Mouse (Mus musculus): ENCODE data around the gene Hist1h2ab. TPM values are rescaled to one million over a fixed set of nuclear protein-coding genes. Genes with fewer than 3 reads are reported as not detected.
"Not testable (repeated sequence)": the region's sequence is repeated elsewhere in the genome, so short reads cannot be mapped to it uniquely, and the experiment has no call there.

Gene Hist1h2ab
- polyA plus RNA-seq, 1 experiment from 2014 or later: 18.1 TPM

DNA sequence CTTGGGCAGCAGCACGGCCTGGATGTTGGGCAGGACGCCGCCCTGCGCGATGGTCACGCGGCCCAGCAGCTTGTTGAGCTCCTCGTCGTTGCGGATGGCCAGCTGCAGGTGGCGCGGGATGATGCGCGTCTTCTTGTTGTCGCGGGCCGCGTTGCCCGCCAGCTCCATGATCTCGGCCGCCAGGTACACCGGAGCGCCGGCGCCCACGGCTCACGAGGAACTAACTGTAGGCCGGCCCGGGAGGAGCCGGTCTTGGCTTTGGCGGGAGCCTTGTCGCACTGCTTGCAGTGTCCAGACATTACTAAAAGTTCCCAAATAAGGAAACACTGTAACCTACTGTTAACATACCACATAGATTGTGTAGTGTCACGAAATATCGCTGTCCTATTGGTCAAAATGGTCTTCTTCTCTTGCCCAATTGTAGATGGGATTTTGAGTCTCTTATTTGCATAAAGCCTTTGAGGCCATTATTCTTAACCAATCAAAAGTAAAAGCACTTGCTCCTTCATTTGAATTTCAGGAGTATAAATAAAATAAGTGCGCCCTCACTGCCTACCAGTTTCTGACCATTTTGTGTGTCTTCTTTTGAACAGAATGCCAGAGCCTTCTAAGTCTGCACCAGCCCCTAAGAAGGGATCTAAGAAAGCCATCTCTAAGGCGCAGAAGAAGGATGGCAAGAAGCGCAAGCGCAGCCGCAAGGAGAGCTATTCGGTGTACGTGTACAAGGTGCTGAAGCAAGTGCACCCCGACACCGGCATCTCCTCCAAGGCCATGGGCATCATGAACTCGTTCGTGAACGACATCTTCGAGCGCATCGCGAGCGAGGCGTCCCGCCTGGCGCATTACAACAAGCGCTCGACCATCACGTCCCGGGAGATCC, 4.5 kb upstream of the Hist1h2ab start, which contains the start of gene Hist1h2bb:
Gene Hist1h2bb (plus strand): TSS at position 534 of the 880 bp plus-strand sequence.
- Histone ChIP-seq H3K27ac (ENCODE audit: low read depth, low read length) (peak within 1 kb of the TSS; percentile 100), H3K4me2 (peak within 1 kb of the TSS; percentile 71), H3K9ac (ENCODE audit: low read depth, low read length) (peak within 1 kb of the TSS; percentile 80), H3K4me3 (ENCODE audit: low read depth, low read length) (peak within 1 kb of the TSS; percentile 37)
- ATAC-seq (replicated peaks; ENCODE audit: insufficient number of reproducible peaks, low FRiP score, low TSS enrichment): peak; percentile 88
- H3K4me1 ChIP-seq (ENCODE audit: control insufficient read depth, insufficient read depth, low read length); H3K9me3 ChIP-seq (replicated peaks; ENCODE audit: control insufficient read depth, low read length); H3K36me3 ChIP-seq (ENCODE audit: control insufficient read depth, insufficient read depth, low read length); H3K27me3 ChIP-seq (ENCODE audit: control insufficient read depth, insufficient read depth, low read length): not testable (repeated sequence)
- WGBS (ENCODE audit: insufficient replicate concordance): under 1% methylated on average over 39 of the region's 58 CpGs

DNA sequence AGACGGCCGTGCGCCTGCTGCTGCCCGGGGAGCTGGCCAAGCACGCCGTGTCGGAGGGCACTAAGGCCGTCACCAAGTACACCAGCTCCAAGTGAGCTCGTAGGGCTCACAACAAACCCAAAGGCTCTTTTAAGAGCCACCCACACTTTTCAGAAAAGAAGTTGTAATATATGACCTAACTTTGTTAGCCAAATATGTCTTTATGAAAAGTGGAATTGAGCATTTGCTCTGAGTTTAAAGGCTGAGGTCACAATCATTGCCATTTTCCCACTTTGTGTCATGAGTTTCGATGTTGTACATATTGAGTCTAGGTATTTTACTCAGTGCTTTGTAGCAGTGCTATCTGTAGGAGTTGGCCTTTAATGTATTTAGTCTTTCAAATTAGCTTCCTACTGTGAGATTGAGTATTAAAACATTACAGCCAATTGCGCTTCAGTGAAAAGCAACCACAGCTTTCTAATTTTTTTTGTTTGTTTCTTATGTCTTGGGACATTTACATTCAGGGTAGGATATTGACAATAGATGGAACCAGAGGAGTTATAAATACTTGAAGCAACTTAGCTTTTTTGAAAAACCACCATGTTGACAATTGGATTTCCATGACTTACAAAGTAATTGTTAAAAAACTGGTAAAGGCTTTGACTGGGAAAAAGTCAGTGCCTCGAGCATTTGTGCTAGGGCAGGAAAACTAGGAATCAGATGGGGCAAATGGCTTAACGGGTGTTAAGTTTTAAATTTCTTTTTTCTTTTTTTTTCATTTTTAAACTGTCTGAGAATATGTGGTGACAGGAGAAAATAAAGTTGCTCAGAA, 3.6 kb upstream of the Hist1h2ab start:
- Histone ChIP-seq H3K4me1 (ENCODE audit: control insufficient read depth, insufficient read depth, low read length) (peaks cover 5% of the 10 kb centered on the region), H3K36me3 (ENCODE audit: control insufficient read depth, insufficient read depth, low read length) (no peaks in the 10 kb centered on the region), H3K4me2 (peak overlapping the region; percentile 71), H3K9ac (ENCODE audit: low read depth, low read length) (peak overlapping the region; percentile 80), H3K9me3 (replicated peaks; ENCODE audit: control insufficient read depth, low read length) (no peaks in the 10 kb centered on the region), H3K4me3 (ENCODE audit: low read depth, low read length) (peak overlapping the region; percentile 37), H3K27me3 (ENCODE audit: control insufficient read depth, insufficient read depth, low read length) (no peaks in the 10 kb centered on the region), H3K27ac (ENCODE audit: low read depth, low read length) (peak overlapping the region; percentile 100)
- no peak for ATAC-seq (replicated peaks; ENCODE audit: insufficient number of reproducible peaks, low FRiP score, low TSS enrichment)
- WGBS (ENCODE audit: insufficient replicate concordance): 5% methylated on average over 10 of the region's 13 CpGs

GRCm38 (mm10) chr13:23747892-23748288, 3.0 kb upstream of the Hist1h2ab start:
- Histone ChIP-seq H3K4me2 (peak overlapping the region; percentile 71), H3K4me3 (ENCODE audit: low read depth, low read length) (no peak overlapping the region), H3K36me3 (ENCODE audit: control insufficient read depth, insufficient read depth, low read length) (no peaks in the 10 kb centered on the region), H3K9ac (ENCODE audit: low read depth, low read length) (peak overlapping the region; percentile 70), H3K4me1 (ENCODE audit: control insufficient read depth, insufficient read depth, low read length) (peaks cover 5% of the 10 kb centered on the region), H3K27me3 (ENCODE audit: control insufficient read depth, insufficient read depth, low read length) (no peaks in the 10 kb centered on the region), H3K9me3 (replicated peaks; ENCODE audit: control insufficient read depth, low read length) (no peaks in the 10 kb centered on the region), H3K27ac (ENCODE audit: low read depth, low read length) (peak overlapping the region; percentile 100)
- no peak for ATAC-seq (replicated peaks; ENCODE audit: insufficient number of reproducible peaks, low FRiP score, low TSS enrichment)
- WGBS (ENCODE audit: insufficient replicate concordance): 12% methylated on average over 4 of the region's 4 CpGs

- peak overlapping the region; percentile 46; the same call in 1 of the 2 replicates for H3K27ac ChIP-seq (ENCODE audit: low read depth, low read length)
- no peaks in the 10 kb centered on the region for H3K9me3 ChIP-seq (replicated peaks; ENCODE audit: control insufficient read depth, low read length)
- H3K27me3 ChIP-seq (ENCODE audit: control insufficient read depth, insufficient read depth, low read length): no peaks in the 10 kb centered on the region
- no peak overlapping the region for H3K4me2 ChIP-seq
- H3K9ac ChIP-seq (ENCODE audit: low read depth, low read length): no peak overlapping the region
- WGBS (ENCODE audit: insufficient replicate concordance): 87% methylated on average over 5 of the region's 5 CpGs
- no peak overlapping the region for H3K4me3 ChIP-seq (ENCODE audit: low read depth, low read length)
- no peaks in the 10 kb centered on the region for H3K36me3 ChIP-seq (ENCODE audit: control insufficient read depth, insufficient read depth, low read length)
- ATAC-seq (replicated peaks; ENCODE audit: insufficient number of reproducible peaks, low FRiP score, low TSS enrichment): no peak
- H3K4me1 ChIP-seq (ENCODE audit: control insufficient read depth, insufficient read depth, low read length): peaks cover 5% of the 10 kb centered on the region
Measured at GRCm38 (mm10) chr13:23749563-23750121, 1.3 kb upstream of the Hist1h2ab start.

DNA sequence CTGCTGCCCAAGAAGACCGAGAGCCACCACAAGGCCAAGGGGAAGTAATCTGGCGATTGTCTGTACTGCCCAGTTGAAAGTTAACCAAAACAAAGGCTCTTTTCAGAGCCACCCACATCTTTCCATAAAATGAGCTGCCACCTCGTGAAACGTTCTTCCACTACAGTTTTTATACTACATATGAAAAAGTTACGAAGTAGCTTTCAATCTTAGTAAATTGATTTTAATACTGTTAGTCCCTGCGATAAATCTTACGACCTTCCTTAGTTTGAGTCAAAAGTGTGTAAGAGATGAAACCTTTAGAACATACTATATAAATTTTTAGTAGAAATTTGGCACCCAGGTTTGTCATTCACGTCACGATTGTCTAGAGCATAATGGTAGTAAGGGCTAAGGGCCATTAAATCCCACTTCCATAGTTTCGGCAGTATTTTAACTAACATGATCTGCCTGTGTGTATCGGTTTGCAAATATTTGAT, 591 bp downstream of the Hist1h2ab start:
- H3K4me3 ChIP-seq (ENCODE audit: low read depth, low read length): peak overlapping the region; percentile 43
- H3K36me3 ChIP-seq (ENCODE audit: control insufficient read depth, insufficient read depth, low read length): no peaks in the 10 kb centered on the region
- peak overlapping the region; percentile 95 for H3K27ac ChIP-seq (ENCODE audit: low read depth, low read length)
- ATAC-seq (replicated peaks; ENCODE audit: insufficient number of reproducible peaks, low FRiP score, low TSS enrichment): no peak
- no peaks in the 10 kb centered on the region for H3K27me3 ChIP-seq (ENCODE audit: control insufficient read depth, insufficient read depth, low read length)
- peaks cover 5% of the 10 kb centered on the region for H3K4me1 ChIP-seq (ENCODE audit: control insufficient read depth, insufficient read depth, low read length)
- H3K9me3 ChIP-seq (replicated peaks; ENCODE audit: control insufficient read depth, low read length): no peaks in the 10 kb centered on the region
- 3% methylated on average over 11 of the region's 11 CpGs for WGBS (ENCODE audit: insufficient replicate concordance)
- H3K9ac ChIP-seq (ENCODE audit: low read depth, low read length): peak overlapping the region; percentile 74; the same call in 1 of the 2 replicates
- H3K4me2 ChIP-seq: peak overlapping the region; percentile 66

DNA sequence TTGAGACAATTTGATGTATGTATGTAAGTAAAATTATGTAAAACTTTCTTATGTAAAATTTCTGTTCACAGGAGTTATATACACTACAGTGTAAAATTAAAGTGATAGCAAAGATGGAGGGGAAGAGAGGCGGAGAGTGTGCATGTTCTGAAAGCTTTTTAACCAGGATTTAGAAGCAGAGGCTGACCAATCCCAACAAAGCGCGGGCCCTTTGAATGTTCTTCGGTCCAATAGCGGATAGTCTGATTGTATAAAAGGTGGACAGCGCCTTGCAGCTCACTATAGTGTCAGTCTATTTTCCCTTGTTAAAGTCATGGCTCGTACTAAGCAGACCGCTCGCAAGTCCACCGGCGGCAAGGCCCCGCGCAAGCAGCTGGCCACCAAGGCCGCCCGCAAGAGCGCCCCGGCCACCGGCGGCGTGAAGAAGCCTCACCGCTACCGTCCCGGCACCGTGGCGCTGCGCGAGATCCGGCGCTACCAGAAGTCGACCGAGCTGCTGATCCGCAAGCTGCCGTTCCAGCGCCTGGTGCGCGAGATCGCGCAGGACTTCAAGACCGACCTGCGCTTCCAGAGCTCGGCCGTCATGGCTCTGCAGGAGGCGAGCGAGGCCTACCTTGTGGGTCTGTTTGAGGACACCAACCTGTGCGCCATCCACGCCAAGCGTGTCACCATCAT, 1.3 kb downstream of the Hist1h2ab start, which contains the start of gene Hist1h3b:
Gene Hist1h3b (plus strand): TSS at position 201 of the 675 bp plus-strand sequence.
- H3K9me3 ChIP-seq (replicated peaks; ENCODE audit: control insufficient read depth, low read length); H3K36me3 ChIP-seq (ENCODE audit: control insufficient read depth, insufficient read depth, low read length); H3K27me3 ChIP-seq (ENCODE audit: control insufficient read depth, insufficient read depth, low read length); H3K4me1 ChIP-seq (ENCODE audit: control insufficient read depth, insufficient read depth, low read length): not testable (repeated sequence)
- WGBS (ENCODE audit: insufficient replicate concordance): 0% methylated on average over 17 of the region's 47 CpGs
- Histone ChIP-seq H3K9ac (ENCODE audit: low read depth, low read length) (peak within 1 kb of the TSS; percentile 75), H3K4me3 (ENCODE audit: low read depth, low read length) (peak within 1 kb of the TSS; percentile 43), H3K27ac (ENCODE audit: low read depth, low read length) (peak within 1 kb of the TSS; percentile 95), H3K4me2 (peak within 1 kb of the TSS; percentile 66)
- ATAC-seq (replicated peaks; ENCODE audit: insufficient number of reproducible peaks, low FRiP score, low TSS enrichment): peak; percentile 83

GRCm38 (mm10) chr13:23752742-23753172, 1.8 kb downstream of the Hist1h2ab start:
- Histone ChIP-seq H3K4me1 (ENCODE audit: control insufficient read depth, insufficient read depth, low read length) (peaks cover 8% of the 10 kb centered on the region), H3K36me3 (ENCODE audit: control insufficient read depth, insufficient read depth, low read length) (no peaks in the 10 kb centered on the region), H3K9me3 (replicated peaks; ENCODE audit: control insufficient read depth, low read length) (no peaks in the 10 kb centered on the region), H3K27me3 (ENCODE audit: control insufficient read depth, insufficient read depth, low read length) (no peaks in the 10 kb centered on the region), H3K27ac (ENCODE audit: low read depth, low read length) (peak overlapping the region; percentile 81; the same call in 1 of the 2 replicates), H3K4me3 (ENCODE audit: low read depth, low read length) (peak overlapping the region; percentile 34), H3K4me2 (peak overlapping the region; percentile 57), H3K9ac (ENCODE audit: low read depth, low read length) (peak overlapping the region; percentile 75)
- 6% methylated on average over 6 of the region's 6 CpGs for WGBS (ENCODE audit: insufficient replicate concordance)
- no peak for ATAC-seq (replicated peaks; ENCODE audit: insufficient number of reproducible peaks, low FRiP score, low TSS enrichment)
